Mouse (Mus musculus) thymus, postnatal 25 days (tissue): Measurements from ENCODE around the gene Urgcp.

Experiments
- DNase-seq: peaks from one replicate; pipeline ENCODE4 v3.0.0; 2022

Gene Urgcp

DNA sequence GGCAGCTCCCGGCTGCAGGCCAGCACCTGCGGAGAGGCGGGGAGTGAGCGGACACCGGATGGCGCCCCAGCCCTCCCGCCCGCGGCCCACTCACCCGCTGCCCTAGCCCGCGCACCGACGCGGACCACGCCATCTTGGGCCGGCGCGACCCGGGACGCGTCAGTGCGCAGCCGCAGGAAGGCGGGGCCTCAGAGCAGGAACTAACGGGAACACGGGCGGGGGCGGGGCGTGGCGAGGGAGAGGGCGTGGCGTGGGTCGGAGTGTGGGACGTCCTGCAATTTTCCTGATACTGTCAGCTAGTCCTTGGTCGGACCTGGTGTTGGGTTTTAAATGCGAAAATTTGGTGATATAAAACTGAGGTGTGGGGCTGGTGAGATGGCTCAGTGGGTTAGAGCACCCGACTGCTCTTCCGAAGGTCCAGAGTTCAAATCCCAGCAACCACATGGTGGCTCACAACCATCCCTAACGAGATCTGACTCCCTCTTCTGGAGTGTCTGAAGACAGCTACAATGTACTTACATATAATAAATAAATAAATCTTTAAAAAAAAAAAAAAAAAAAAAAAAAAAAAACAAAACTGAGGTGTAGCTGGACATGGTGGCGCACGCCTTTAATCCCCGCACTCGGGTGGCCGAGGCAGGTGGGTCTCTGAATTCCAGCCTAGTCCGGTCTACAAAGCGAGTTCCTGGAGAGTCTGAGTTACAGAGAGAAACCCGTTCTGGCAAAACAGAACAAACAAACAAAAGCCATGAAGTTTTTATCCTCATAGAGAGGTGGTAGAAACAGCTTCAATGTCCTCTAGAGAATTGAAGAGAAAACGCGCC, 54.4 kb downstream of the Urgcp start:
- DNase-seq, result peak; percentile 89

DNA sequence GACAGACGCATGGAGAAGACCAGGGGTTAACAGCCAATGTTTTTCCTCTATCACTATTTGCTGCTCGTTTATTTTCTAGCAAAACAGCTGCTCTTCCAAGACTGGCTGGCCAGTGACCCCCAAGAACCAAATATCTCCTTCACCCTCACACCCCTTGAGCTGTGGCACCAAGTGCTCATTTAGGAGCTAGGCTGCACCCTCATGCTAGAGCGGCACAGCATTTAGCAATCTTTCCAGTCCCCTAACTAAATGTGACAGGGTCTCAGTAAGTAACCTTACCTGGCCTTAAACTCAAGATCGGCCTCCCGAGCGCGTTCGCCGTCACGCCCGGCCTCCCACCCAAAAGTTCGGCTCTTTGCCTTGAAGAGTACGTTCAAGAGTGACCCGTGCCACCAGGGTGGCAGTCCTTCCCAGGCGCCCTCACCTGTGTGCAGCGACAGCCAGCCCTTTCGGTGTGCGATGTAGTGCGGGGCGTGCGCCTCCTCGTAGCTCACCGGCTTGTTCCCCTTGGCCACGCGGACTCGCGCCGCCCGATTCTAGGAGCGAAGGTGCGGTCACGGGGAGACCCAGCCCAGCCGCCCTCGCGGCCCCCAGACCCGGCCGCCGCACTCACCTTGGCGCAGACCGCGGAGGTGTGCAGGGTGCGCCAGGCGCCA, 55.2 kb downstream of the Urgcp start:
- peak; percentile 59 for DNase-seq

DNA sequence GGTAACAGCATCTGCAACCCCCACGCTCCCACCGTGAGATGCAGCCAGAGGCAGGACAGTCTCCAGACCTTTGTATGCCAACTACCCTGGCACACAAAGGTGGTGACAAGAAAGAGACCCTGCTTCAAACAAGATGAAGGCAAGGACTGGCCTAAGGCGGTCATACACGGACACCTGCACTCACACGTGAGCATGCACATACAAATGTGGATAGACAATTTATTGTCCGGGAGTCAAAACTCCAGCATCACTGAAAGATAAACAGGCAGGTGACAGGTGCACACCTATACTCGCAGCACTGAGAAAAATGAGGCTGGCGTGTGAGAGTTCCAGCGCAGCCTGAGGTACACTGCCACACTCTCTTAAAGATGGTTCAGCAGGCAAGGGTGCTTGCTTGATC, 56.2 kb downstream of the Urgcp start:
- DNase-seq, result no peak

DNA sequence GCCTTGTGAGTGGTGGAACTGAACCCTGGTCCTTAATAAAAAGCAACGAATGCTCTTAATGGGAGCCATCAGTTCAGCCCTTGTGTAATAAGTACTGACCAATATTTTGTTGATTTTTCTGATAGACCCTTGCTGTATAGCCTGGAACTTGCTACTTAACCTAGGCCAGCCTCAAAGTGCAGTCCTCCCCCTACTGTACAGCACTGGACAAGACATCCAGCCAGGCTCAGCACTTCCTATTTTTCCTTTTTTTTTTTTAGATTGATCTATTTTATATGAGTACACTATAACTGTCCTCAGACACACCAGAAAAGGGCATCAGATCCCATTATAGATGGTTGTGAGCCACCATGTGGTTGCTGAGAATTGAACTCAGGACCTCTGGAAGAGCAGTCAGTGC, 58.8 kb downstream of the Urgcp start:
- DNase-seq, result no peak

DNA sequence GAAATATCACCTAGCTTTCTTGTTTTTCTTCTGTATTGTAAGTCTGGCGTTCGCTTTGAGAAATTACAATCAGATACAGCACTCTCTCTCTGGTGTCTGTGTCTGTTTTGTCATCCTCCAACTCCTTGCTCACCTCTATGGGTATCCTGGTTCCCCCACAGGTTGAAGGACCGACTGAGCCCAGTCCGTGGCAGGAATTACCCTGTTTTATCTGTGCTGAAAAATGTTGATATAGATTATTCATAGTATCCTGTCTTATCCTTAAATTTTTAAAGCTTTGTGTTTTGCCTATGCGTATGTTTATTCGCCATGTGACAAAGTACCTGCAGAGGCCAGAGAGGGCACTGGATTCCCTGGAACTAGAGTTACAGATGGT, 59.2 kb downstream of the Urgcp start:
- DNase-seq, result no peak

DNA sequence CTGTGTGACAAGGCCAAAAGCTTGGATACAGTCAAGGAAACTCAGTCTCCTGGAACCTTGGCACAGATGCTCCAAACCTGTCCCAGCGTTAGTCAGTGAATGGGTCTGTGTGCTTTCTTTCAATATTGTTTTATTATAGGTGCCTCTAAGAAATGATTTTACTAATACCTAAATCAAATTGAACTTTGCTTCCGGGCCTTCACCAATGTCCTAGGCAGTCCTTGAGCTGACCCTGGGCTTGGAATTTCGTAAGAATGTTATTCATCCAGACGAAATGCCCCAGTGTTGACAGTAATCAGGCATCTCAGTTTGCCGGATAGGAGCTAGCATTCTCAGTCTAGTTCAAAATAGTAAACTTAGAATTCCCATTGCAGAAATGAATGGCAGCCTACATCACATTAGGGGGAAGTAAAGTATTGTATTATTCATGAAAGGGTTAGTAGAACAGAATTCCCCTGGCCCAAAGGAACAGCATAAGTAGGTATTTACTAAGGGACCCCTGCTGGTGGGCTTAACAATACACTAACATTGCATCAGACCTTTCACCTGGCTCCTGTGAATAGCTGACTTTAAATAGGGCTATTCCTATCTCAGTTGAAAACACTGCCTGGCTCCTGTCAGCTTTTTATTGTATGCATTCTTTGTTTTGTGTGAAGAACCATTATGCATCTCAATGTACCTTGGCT, 59.8 kb downstream of the Urgcp start:
- no peak for DNase-seq

DNA sequence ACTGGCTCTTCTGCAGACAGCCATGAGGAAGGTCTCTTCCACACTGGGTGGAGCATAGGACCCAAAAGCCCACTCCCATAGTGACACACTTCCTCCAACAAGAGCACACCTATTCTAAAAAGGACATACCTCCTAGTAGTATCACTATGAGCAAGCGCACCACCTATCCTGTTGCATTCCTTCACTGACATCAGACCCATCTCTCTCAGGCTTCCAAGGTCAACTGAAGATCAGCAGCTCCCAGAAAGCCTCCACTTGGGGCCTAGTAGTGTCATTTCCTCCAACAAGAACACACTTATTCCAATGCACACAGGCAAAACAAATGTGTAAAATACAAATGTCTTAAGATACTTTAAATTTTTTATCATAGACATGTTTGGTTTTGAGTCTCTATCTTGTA, 60.4 kb downstream of the Urgcp start:
- no peak for DNase-seq

DNA sequence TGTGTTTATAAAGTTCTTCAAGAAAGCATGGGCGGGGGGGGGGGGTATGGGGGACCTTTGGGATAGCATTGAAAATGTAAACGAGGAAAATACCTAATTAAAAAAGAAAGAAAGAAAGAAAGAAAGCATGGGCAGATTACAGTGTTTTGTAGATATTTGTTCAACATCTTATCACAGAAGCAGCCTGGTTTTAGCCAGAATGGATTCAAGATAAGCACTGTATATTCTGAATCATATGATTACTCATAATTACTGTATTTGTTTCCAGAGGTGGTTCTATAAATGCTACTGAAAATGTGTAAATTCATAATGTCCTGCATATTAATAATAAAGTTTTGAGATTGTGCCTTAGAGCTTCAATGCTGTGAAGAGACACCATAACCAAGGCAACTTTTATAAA, 60.9 kb downstream of the Urgcp start:
- no peak for DNase-seq

DNA sequence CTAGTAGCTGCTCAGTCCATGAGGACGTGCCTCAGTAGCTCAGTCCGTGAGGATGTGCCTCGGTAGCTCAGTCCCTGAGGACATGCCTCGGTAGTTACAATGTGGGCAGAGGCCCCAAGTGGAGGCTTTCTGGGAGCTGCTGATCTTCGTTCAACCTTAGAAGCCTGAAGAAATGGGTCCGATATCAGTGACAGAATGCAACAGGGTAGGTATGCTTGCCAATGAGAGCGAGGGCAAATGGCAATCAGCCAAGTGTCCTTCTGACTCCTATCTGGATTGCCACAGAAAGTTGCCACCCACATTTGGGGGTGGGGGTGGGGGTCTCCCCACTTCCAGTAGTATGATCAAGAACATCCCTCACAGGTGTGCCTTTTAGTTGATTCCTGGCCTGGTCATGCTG, 61.4 kb downstream of the Urgcp start:
- no peak for DNase-seq

DNA sequence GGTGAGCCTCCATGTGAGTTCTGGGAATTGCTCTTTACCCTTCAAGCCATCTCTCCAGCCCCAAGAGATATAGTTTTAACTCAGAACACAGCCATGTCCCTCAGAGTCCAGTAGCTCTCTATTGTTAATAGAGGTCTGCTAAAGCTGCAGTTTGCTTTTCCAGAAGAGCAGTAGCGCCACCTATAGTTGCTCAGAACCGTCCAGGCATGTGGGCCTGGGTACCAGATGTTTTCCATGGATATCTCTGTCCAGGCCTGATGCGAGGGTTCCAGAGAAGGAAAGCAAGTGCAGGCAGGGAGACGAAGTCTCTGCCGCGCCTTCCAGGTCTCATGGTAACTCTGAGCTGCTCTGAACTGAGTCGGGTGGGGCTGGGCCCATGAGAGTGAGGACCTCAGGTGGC, 70.4 kb downstream of the Urgcp start:
- peak; percentile 26 for DNase-seq

DNA sequence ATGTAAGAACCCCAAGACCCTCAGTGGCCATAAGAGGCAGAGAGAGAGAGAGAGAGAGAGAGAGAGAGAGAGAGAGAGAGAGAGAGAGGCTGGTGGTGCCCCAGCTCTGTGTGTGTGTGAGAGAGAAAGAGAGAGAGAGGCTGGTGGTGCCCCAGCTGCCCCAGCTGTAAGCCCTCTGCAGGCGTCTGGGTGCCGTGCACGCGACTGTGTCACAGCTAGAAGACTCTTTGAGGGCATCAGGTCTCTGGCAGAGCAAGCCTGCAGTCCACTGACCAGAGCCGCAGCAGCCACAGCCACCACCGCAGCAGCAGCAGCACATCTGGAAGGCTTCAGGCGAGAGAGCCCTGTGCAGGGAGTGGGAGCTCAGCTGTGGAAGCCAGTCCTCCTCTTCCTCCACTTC, 77.9 kb downstream of the Urgcp start:
- DNase-seq, result no peak

DNA sequence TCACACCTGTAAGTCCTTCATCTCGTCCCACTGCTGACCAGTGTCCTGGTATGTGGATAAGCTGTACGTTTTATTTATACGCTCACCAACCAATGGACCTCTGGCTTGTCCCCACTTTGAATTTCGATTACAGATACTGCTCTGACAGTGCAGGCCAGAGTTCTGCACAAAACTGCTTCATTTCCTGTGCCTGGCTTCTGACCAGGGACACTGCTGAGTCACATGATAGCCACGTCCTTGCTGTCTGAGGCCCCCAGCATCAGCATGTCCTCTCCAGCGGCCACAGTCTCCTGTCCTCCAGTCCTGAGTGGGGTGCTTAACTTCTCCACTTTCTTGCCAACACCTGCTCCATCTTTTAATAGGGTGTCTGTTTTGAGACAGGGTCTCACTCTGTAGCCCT, 79.6 kb downstream of the Urgcp start:
- DNase-seq, result no peak
